Mouse (Mus musculus) neural tube, embryonic 15.5 days (tissue): ENCODE results near the gene Haus5. TPM values are rescaled to one million over a fixed set of nuclear protein-coding genes. Genes with fewer than 3 reads are reported as not detected.

Experiments
- ATAC-seq: fragments of 200-750 bp; cut with Nextera tagmentation; 2 replicates; pipeline ENCODE4 v1.8.0; 2017; ENCODE audit warnings: mild to moderate bottlenecking, moderate TSS enrichment, moderate library complexity; ENCODE audit not compliant: low FRiP score
- H3K27ac ChIP-seq: fragments of 300-500 bp; sonication (generic); replicated peaks from 2 replicates; pipeline ENCODE4 v1.5.1; 2015; ENCODE audit warnings: mild to moderate bottlenecking, inconsistent platforms
- H3K27me3 ChIP-seq: fragments of 300-500 bp; sonication (generic); replicated peaks from 2 replicates; pipeline ENCODE4 v1.6.1; 2015; ENCODE audit warnings: inconsistent platforms
- H3K36me3 ChIP-seq: fragments of 300-500 bp; sonication (generic); 2 replicates; pipeline ENCODE4 v1.6.1; 2015; ENCODE audit warnings: inconsistent platforms
- H3K4me1 ChIP-seq: fragments of 300-500 bp; sonication (generic); 2 replicates; pipeline ENCODE4 v1.6.1; 2015; ENCODE audit warnings: inconsistent platforms
- H3K4me2 ChIP-seq: fragments of 300-500 bp; sonication (generic); 2 replicates; pipeline ENCODE4 v1.6.1; 2015; ENCODE audit warnings: inconsistent platforms, mild to moderate bottlenecking, moderate library complexity
- H3K4me3 ChIP-seq: fragments of 300-500 bp; sonication (generic); replicated peaks from 2 replicates; pipeline ENCODE4 v1.5.1; 2015; ENCODE audit warnings: mild to moderate bottlenecking, inconsistent platforms
- H3K9ac ChIP-seq: fragments of 300-500 bp; sonication (generic); replicated peaks from 2 replicates; pipeline ENCODE4 v1.6.1; 2015; ENCODE audit warnings: mild to moderate bottlenecking, inconsistent platforms
- H3K9me3 ChIP-seq: fragments of 300-500 bp; sonication (generic); replicated peaks from 2 replicates; pipeline ENCODE4 v1.6.1; 2016; ENCODE audit warnings: inconsistent platforms
- WGBS: fragments of 180-500 bp; shearing (Covaris S2); methylation state at CpG from one replicate; pipeline ENCODE4 v1.1.7; 2015; ENCODE audit warnings: mixed read lengths; 5-methylcytosine and 5-hydroxymethylcytosine counted together
- polyA plus RNA-seq: library from polyadenylated mRNA; unstranded; fragments of >200 nt; fragmentation: Nextera tagmentation; extraction: Ambion mirVana; gene quantifications from 2 replicates; pipeline ENCODE4 v1.2.1, GENCODE M21; 2015

Gene Haus5
- polyA plus RNA-seq, result 22.5 and 29.3 TPM in 2 replicates

- peak; percentile 97 for ATAC-seq
- peaks cover 20% of the 10 kb centered on the region for H3K36me3 ChIP-seq
- peak within 1 kb of the TSS; percentile 97 for H3K4me2 ChIP-seq
- H3K4me3 ChIP-seq, result peak within 1 kb of the TSS; percentile 62
- H3K9me3 ChIP-seq, result no peaks in the 10 kb centered on the region
- H3K4me1 ChIP-seq, result peaks cover 14% of the 10 kb centered on the region
- H3K27ac ChIP-seq, result peak within 1 kb of the TSS; percentile 86
- peak within 1 kb of the TSS; percentile 62 for H3K9ac ChIP-seq
- WGBS, result under 1% methylated on average over 34 of the region's 34 CpGs
- peaks cover 7% of the 10 kb centered on the region; the same call in 1 of the 2 replicates for H3K27me3 ChIP-seq
Observed at GRCm38 (mm10) chr7:30664529-30665200, at the start of gene Haus5. Gene Haus5, minus strand, starts transcription at chr7:30664994.

DNA sequence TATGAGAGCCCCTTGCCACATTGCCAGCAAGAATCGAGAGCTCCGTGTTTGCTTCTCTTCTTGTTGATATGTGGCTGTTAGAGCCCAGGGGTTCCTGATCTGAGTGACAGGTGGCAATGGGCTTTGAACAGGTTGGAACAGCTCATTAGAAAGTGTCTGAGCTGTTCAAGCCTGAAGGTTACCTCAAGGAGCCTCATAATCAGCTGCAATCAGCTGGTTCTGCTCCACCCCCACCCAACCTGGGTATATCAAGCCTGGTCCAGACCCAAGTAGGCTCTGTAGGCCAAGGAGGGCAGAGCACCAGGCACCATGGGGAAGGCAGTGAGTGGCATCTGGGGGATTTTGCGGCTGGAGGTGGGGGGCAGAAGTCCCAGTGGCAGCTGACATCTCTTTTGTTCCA lies 47.1 kb upstream of the Haus5 start, which contains the start of gene Atp4a:
Gene Atp4a (plus strand): TSS at position 268 of the 400 bp plus-strand sequence.
- H3K4me3 ChIP-seq, result no peak within 1 kb of the TSS
- no peaks in the 10 kb centered on the region for H3K36me3 ChIP-seq
- no peaks in the 10 kb centered on the region for H3K9me3 ChIP-seq
- H3K9ac ChIP-seq, result no peak within 1 kb of the TSS
- H3K27me3 ChIP-seq, result peaks cover 32% of the 10 kb centered on the region
- no peak for ATAC-seq
- no peak within 1 kb of the TSS for H3K4me2 ChIP-seq
- H3K4me1 ChIP-seq, result peaks cover 2% of the 10 kb centered on the region
- no peak within 1 kb of the TSS for H3K27ac ChIP-seq
- 88% methylated on average over 3 of the region's 3 CpGs for WGBS

DNA sequence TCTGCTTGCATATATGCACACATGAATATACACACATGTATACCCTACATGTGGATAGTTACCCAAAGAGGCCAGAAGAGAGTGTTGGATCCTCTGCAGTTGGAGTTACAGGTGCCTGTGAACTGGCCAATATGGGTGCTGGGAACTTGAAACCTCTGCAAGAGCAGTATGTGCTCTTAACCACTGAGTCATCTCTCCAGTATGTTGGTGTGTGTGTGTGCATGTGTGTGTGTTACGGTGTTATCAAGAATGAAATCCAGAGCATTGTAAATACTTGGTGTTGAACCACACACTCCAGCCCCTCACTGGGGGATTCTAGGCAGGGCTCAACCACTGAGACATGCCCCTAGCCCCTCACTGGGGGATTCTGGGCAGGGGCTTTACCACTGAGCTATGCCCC lies 42.6 kb upstream of the Haus5 start:
- WGBS, result 100% methylated on average over 1 of the region's 1 CpGs
- Histone ChIP-seq H3K4me3 (no peak overlapping the region), H3K9me3 (no peaks in the 10 kb centered on the region), H3K27me3 (peaks cover 4% of the 10 kb centered on the region; the same call in 1 of the 2 replicates), H3K36me3 (no peaks in the 10 kb centered on the region), H3K27ac (no peak overlapping the region), H3K4me2 (no peak overlapping the region), H3K4me1 (no peaks in the 10 kb centered on the region), H3K9ac (no peak overlapping the region)
- no peak for ATAC-seq

GRCm38 (mm10) chr7:30706214-30706882 lies 41.6 kb upstream of the Haus5 start:
- no peaks in the 10 kb centered on the region for H3K36me3 ChIP-seq
- no peak overlapping the region for H3K9ac ChIP-seq
- H3K9me3 ChIP-seq, result no peaks in the 10 kb centered on the region
- no peaks in the 10 kb centered on the region for H3K4me1 ChIP-seq
- ATAC-seq, result no peak
- no peak overlapping the region for H3K4me3 ChIP-seq
- H3K4me2 ChIP-seq, result no peak overlapping the region
- no peaks in the 10 kb centered on the region; the same call in 1 of the 2 replicates for H3K27me3 ChIP-seq
- 82% methylated on average over 8 of the region's 8 CpGs for WGBS
- no peak overlapping the region for H3K27ac ChIP-seq

GRCm38 (mm10) chr7:30698589-30698988 lies 33.8 kb upstream of the Haus5 start, which contains the start of gene 2200002J24Rik:
Gene 2200002J24Rik, plus strand, starts transcription at chr7:30698926.
- no peak within 1 kb of the TSS for H3K4me3 ChIP-seq
- ATAC-seq, result no peak
- no peaks in the 10 kb centered on the region; the same call in 1 of the 2 replicates for H3K27me3 ChIP-seq
- no peak within 1 kb of the TSS for H3K4me2 ChIP-seq
- H3K9ac ChIP-seq, result no peak within 1 kb of the TSS
- H3K4me1 ChIP-seq, result no peaks in the 10 kb centered on the region
- no peak within 1 kb of the TSS for H3K27ac ChIP-seq
- no peaks in the 10 kb centered on the region for H3K9me3 ChIP-seq
- no peaks in the 10 kb centered on the region for H3K36me3 ChIP-seq
- WGBS, result 39% methylated on average over 9 of the region's 9 CpGs

DNA sequence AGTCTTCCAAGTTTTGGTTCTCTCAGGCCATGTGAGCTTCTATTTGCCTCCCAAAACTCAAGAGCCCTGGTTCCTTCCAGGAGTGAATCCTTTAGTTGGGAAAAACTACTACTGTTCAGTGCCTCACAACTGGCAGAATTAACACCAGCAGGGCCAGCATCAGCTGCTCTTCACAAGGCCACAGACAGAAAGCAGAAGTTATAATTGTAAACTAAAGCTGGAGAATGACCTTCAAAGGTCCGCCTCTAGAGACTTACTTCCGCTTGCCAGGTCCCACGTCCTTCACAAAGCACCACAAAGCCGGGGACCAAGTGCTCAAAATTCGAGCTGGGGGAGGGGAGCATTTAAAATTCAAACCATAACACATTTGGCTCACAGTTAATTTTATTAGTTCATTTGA lies 33.3 kb upstream of the Haus5 start:
- H3K9ac ChIP-seq, result no peak overlapping the region
- no peak overlapping the region for H3K4me2 ChIP-seq
- H3K4me3 ChIP-seq, result no peak overlapping the region
- WGBS, result 75% methylated on average over 5 of the region's 5 CpGs
- H3K4me1 ChIP-seq, result no peaks in the 10 kb centered on the region
- no peaks in the 10 kb centered on the region for H3K27me3 ChIP-seq
- no peaks in the 10 kb centered on the region for H3K9me3 ChIP-seq
- H3K27ac ChIP-seq, result no peak overlapping the region
- ATAC-seq, result no peak
- H3K36me3 ChIP-seq, result no peaks in the 10 kb centered on the region

DNA sequence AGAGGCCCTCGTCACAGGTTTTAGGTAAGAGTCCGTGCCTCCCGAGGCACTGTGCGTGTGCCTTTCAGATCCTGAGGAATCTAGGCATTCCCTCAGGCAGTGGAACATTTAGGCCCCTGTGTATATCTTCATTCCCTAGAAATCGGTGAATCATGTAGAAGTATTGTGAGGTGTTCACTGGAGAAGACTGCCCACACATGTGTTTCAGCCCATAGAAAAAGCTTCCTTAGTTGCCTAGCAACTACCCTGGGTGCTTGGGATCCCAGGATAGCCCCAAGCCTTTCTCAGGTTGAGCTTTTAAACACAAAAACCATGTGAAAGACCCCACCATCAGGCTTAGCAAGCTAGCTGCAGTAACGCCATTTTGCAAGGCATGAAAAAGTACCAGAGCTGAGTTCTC lies 23.5 kb upstream of the Haus5 start:
- Histone ChIP-seq H3K36me3 (no peaks in the 10 kb centered on the region), H3K4me2 (no peak overlapping the region), H3K9ac (no peak overlapping the region), H3K9me3 (no peaks in the 10 kb centered on the region), H3K4me3 (no peak overlapping the region), H3K27me3 (peaks cover 20% of the 10 kb centered on the region), H3K4me1 (no peaks in the 10 kb centered on the region), H3K27ac (no peak overlapping the region)
- ATAC-seq, result no peak
- whole genome bisulfite sequencing, result 76% methylated on average over 6 of the region's 6 CpGs

GRCm38 (mm10) chr7:30683425-30683824 lies 18.6 kb upstream of the Haus5 start:
- H3K27ac ChIP-seq, result no peak overlapping the region
- H3K9me3 ChIP-seq, result no peaks in the 10 kb centered on the region
- H3K4me1 ChIP-seq, result no peaks in the 10 kb centered on the region
- ATAC-seq, result no peak
- WGBS, result 81% methylated on average over 2 of the region's 2 CpGs
- no peak overlapping the region for H3K4me3 ChIP-seq
- no peaks in the 10 kb centered on the region for H3K36me3 ChIP-seq
- H3K9ac ChIP-seq, result no peak overlapping the region
- peaks cover 21% of the 10 kb centered on the region for H3K27me3 ChIP-seq
- H3K4me2 ChIP-seq, result no peak overlapping the region

DNA sequence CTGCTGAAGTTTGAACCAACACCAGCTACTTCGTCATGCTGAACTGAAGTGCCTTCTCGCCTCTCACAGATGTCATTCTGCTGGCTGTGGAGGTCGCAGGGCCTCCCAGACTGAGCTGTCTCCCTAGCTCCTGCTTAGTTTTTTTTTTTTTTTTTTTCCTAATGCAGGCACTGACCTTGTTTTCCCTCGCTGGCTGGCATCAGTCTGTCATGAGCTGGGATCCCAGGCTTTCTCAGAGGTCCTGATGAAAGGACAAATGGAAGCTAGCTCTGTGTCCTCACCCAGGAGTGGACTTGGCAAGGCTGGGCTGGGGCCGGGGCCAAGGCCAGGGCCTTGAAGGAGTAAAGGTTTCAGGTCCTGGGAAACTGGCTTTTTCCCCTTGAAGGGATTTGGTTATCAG lies 17.1 kb upstream of the Haus5 start:
- Histone ChIP-seq H3K27ac (no peak overlapping the region), H3K36me3 (no peaks in the 10 kb centered on the region), H3K4me1 (no peaks in the 10 kb centered on the region), H3K4me2 (no peak overlapping the region), H3K27me3 (peaks cover 7% of the 10 kb centered on the region; the same call in 1 of the 2 replicates), H3K4me3 (no peak overlapping the region), H3K9me3 (no peaks in the 10 kb centered on the region), H3K9ac (no peak overlapping the region)
- no peak for ATAC-seq
- WGBS, result 73% methylated on average over 5 of the region's 5 CpGs

DNA sequence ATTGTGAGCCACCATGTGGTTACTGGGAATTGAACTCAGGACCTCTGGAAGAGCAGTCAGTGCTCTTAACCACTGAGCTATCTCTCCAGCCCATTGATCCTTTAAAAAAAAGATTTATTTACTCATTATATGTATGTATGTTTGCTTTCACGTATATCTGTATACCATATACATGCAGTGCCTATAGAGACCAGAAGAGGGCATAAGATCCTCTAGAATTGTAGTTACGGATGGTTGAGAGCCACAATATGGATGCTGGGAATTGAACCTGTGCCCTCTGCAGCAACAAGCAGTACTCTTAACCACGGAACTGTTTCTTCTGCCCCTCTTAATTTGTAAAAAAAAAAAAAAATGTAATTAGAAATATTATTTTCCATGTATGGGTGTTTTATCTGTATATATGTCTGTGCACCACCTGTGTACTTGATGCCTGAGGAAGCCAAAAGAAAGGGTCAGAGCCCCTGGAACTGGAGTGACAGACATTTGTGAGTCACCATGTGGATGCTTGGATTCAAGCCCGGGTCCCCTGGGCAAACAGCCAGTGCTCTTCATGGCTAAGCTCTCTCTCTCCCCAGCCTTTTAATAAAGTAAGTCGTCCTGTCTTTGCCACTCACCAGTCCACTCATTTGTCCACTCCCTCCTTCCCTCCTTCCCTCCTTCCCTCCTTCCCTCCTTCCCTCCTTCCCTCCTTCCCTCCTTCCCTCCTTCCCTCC lies 13.6 kb upstream of the Haus5 start:
- H3K27ac ChIP-seq, result no peak overlapping the region
- no peak overlapping the region for H3K4me3 ChIP-seq
- H3K4me2 ChIP-seq, result no peak overlapping the region
- H3K36me3 ChIP-seq, result no peaks in the 10 kb centered on the region
- no peaks in the 10 kb centered on the region for H3K9me3 ChIP-seq
- H3K9ac ChIP-seq, result no peak overlapping the region
- WGBS, result 62% methylated on average over 5 of the region's 5 CpGs
- H3K27me3 ChIP-seq, result peaks cover 7% of the 10 kb centered on the region; the same call in 1 of the 2 replicates
- no peak for ATAC-seq
- H3K4me1 ChIP-seq, result no peaks in the 10 kb centered on the region

DNA sequence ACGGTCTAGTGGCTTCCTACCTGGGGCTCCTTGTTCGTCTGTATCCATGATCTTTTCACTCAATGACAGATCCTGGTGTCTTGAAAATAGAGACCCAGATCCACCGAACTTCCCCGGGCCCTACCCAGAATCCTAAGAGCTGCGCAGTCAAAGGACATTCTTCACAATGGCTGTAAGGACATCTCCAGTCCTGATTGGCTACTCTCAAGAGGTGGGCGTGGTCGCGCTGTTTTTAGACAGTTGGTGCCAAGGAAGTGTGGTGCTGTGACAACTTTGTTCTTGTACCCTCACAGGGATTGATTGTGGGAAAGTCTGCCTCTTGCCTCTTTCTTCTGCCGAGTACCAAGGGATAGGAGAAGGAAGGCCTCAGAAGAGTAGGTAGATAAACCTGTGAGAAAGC lies 6.7 kb upstream of the Haus5 start, which contains the start of gene Pmis2:
Gene Pmis2 (minus strand): TSS at position 126 of the 400 bp plus-strand sequence.
- no peak within 1 kb of the TSS for H3K4me3 ChIP-seq
- no peak within 1 kb of the TSS for H3K9ac ChIP-seq
- WGBS, result 69% methylated on average over 9 of the region's 9 CpGs
- H3K27me3 ChIP-seq, result peaks cover 7% of the 10 kb centered on the region; the same call in 1 of the 2 replicates
- H3K27ac ChIP-seq, result no peak within 1 kb of the TSS
- ATAC-seq, result no peak
- H3K4me2 ChIP-seq, result no peak within 1 kb of the TSS
- no peaks in the 10 kb centered on the region for H3K36me3 ChIP-seq
- no peaks in the 10 kb centered on the region for H3K4me1 ChIP-seq
- H3K9me3 ChIP-seq, result no peaks in the 10 kb centered on the region
